Mouse (Mus musculus) heart, embryonic 15.5 days (tissue): ENCODE results near the gene Cox7a1. TPM values are rescaled to one million over a fixed set of nuclear protein-coding genes. Genes with fewer than 3 reads are reported as not detected.
A peak's percentile ranks its signal among the peaks of the same experiment; 100 is the strongest.

ENCODE experiments used
- ATAC-seq: fragments of 200-750 bp; cut with Nextera tagmentation; replicated peaks from 2 replicates; pipeline ENCODE4 v1.8.0; 2017; ENCODE audit warnings: low read depth, moderate TSS enrichment; ENCODE audit not compliant: insufficient number of reproducible peaks, insufficient read depth, low FRiP score
- H3K27ac ChIP-seq: fragments of 300-500 bp; sonication (generic); 2 replicates; pipeline ENCODE4 v1.5.1; 2015; ENCODE audit warnings: mild to moderate bottlenecking, inconsistent platforms
- H3K27me3 ChIP-seq: fragments of 300-500 bp; sonication (generic); 2 replicates; pipeline ENCODE4 v1.6.1; 2015; ENCODE audit warnings: inconsistent platforms
- H3K36me3 ChIP-seq: fragments of 300-500 bp; sonication (generic); 2 replicates; pipeline ENCODE4 v1.6.1; 2015; ENCODE audit warnings: mild to moderate bottlenecking, inconsistent platforms
- H3K4me1 ChIP-seq: fragments of 300-500 bp; sonication (generic); replicated peaks from 2 replicates; pipeline ENCODE4 v1.6.1; 2015; ENCODE audit warnings: inconsistent platforms
- H3K4me2 ChIP-seq: fragments of 300-500 bp; sonication (generic); 2 replicates; pipeline ENCODE4 v1.6.1; 2015; ENCODE audit warnings: inconsistent platforms, mild to moderate bottlenecking, moderate library complexity
- H3K4me3 ChIP-seq: fragments of 300-500 bp; sonication (generic); 2 replicates; pipeline ENCODE4 v1.5.1; 2015; ENCODE audit warnings: mild to moderate bottlenecking, inconsistent platforms
- H3K9ac ChIP-seq: fragments of 300-500 bp; sonication (generic); 2 replicates; pipeline ENCODE4 v1.6.1; 2015; ENCODE audit warnings: mild to moderate bottlenecking, inconsistent platforms
- H3K9me3 ChIP-seq: fragments of 300-500 bp; sonication (generic); replicated peaks from 2 replicates; pipeline ENCODE4 v1.6.1; 2016; ENCODE audit warnings: inconsistent platforms
- WGBS: fragments of 180-500 bp; shearing (Covaris S2); methylation state at CpG from one replicate; pipeline ENCODE4 v1.1.7; 2015; ENCODE audit warnings: mixed read lengths; 5-methylcytosine and 5-hydroxymethylcytosine counted together
- polyA plus RNA-seq: library from polyadenylated mRNA; unstranded; fragments of >200 nt; fragmentation: Nextera tagmentation; extraction: Ambion mirVana; gene quantifications from 2 replicates; pipeline ENCODE4 v1.2.1, GENCODE M21; 2015

Gene Cox7a1
- polyA plus RNA-seq, 1 experiment from 2014 or later, result 603 TPM

- ATAC-seq, result no peak
- 80% methylated on average over 3 of the region's 3 CpGs for WGBS
- Histone ChIP-seq H3K36me3 (peaks cover 27% of the 10 kb centered on the region), H3K4me1 (peaks cover 14% of the 10 kb centered on the region), H3K27ac (no peak overlapping the region), H3K9ac (no peak overlapping the region), H3K4me2 (no peak overlapping the region), H3K27me3 (no peaks in the 10 kb centered on the region), H3K9me3 (no peaks in the 10 kb centered on the region), H3K4me3 (no peak overlapping the region)
Measured at GRCm38 (mm10) chr7:30221433-30221832, 37.5 kb downstream of the Cox7a1 start.

GRCm38 (mm10) chr7:30222205-30222604 is 38.3 kb downstream of the Cox7a1 start:
- Histone ChIP-seq H3K36me3 (peaks cover 34% of the 10 kb centered on the region), H3K27me3 (no peaks in the 10 kb centered on the region), H3K9me3 (no peaks in the 10 kb centered on the region), H3K27ac (no peak overlapping the region), H3K4me1 (peaks cover 9% of the 10 kb centered on the region), H3K4me3 (no peak overlapping the region), H3K4me2 (no peak overlapping the region), H3K9ac (no peak overlapping the region)
- ATAC-seq, result no peak
- 89% methylated on average over 5 of the region's 5 CpGs for WGBS

GRCm38 (mm10) chr7:30224206-30224605 is 40.3 kb downstream of the Cox7a1 start:
- no peak overlapping the region for H3K27ac ChIP-seq
- peaks cover 6% of the 10 kb centered on the region for H3K4me1 ChIP-seq
- no peak overlapping the region for H3K4me3 ChIP-seq
- WGBS, result 93% methylated on average over 12 of the region's 12 CpGs
- H3K9ac ChIP-seq, result no peak overlapping the region
- H3K9me3 ChIP-seq, result no peaks in the 10 kb centered on the region
- no peak overlapping the region for H3K4me2 ChIP-seq
- H3K27me3 ChIP-seq, result no peaks in the 10 kb centered on the region
- no peak for ATAC-seq
- H3K36me3 ChIP-seq, result peaks cover 34% of the 10 kb centered on the region

- peak overlapping the region; percentile 58 for H3K9ac ChIP-seq
- no peaks in the 10 kb centered on the region for H3K27me3 ChIP-seq
- WGBS, result 0% methylated on average over 16 of the region's 16 CpGs
- peak overlapping the region; percentile 86 for H3K4me2 ChIP-seq
- 0 out of 2 replicates have a peak overlapping the region, but pooled peaks have one; percentile 90 for H3K27ac ChIP-seq
- peak overlapping the region; percentile 63 for H3K4me3 ChIP-seq
- H3K9me3 ChIP-seq, result no peaks in the 10 kb centered on the region
- no peak for ATAC-seq
- peaks cover 19% of the 10 kb centered on the region for H3K4me1 ChIP-seq
- H3K36me3 ChIP-seq, result peaks cover 15% of the 10 kb centered on the region
Measured at GRCm38 (mm10) chr7:30231328-30231668, 47.4 kb downstream of the Cox7a1 start.

- peak; percentile 95 for ATAC-seq
- peaks cover 10% of the 10 kb centered on the region for H3K36me3 ChIP-seq
- no peaks in the 10 kb centered on the region for H3K27me3 ChIP-seq
- H3K4me1 ChIP-seq, result peaks cover 19% of the 10 kb centered on the region
- under 1% methylated on average over 67 of the region's 67 CpGs for WGBS
- H3K4me2 ChIP-seq, result peak within 1 kb of the TSS; percentile 86
- H3K4me3 ChIP-seq, result peak within 1 kb of the TSS; percentile 63
- peak within 1 kb of the TSS; percentile 58 for H3K9ac ChIP-seq
- peak within 1 kb of the TSS; percentile 90 for H3K27ac ChIP-seq
- no peaks in the 10 kb centered on the region for H3K9me3 ChIP-seq
Measured at GRCm38 (mm10) chr7:30231669-30232454, 47.9 kb downstream of the Cox7a1 start, which contains the start of the genes Polr2i and Tbcb. TSS of gene Polr2i (plus strand) at chr7:30231948. TSS of gene Tbcb (minus strand) at chr7:30232272.

GRCm38 (mm10) chr7:30232631-30233148 is 48.7 kb downstream of the Cox7a1 start:
- 2% methylated on average over 24 of the region's 24 CpGs for WGBS
- ATAC-seq, result no peak

GRCm38 (mm10) chr7:30233387-30233786 is 49.4 kb downstream of the Cox7a1 start:
- 83% methylated on average over 20 of the region's 20 CpGs for WGBS
- H3K27me3 ChIP-seq, result no peaks in the 10 kb centered on the region
- no peaks in the 10 kb centered on the region for H3K9me3 ChIP-seq
- no peak overlapping the region for H3K9ac ChIP-seq
- H3K4me1 ChIP-seq, result peaks cover 19% of the 10 kb centered on the region
- ATAC-seq, result no peak
- H3K4me3 ChIP-seq, result no peak overlapping the region; the same call in 1 of the 2 replicates
- peaks cover 6% of the 10 kb centered on the region; the same call in 1 of the 2 replicates for H3K36me3 ChIP-seq
- H3K27ac ChIP-seq, result no peak overlapping the region
- H3K4me2 ChIP-seq, result peak overlapping the region; percentile 76

More at GRCm38 (mm10) chr7:30232631-30233148, 48.7 kb downstream of the Cox7a1 start:
- H3K4me3 ChIP-seq, result peak overlapping the region; percentile 63
- H3K9ac ChIP-seq, result peak overlapping the region; percentile 58
- no peaks in the 10 kb centered on the region for H3K27me3 ChIP-seq
- H3K27ac ChIP-seq, result peak overlapping the region; percentile 90
- H3K9me3 ChIP-seq, result no peaks in the 10 kb centered on the region
- H3K4me1 ChIP-seq, result peaks cover 19% of the 10 kb centered on the region
- H3K36me3 ChIP-seq, result peaks cover 6% of the 10 kb centered on the region; the same call in 1 of the 2 replicates
- H3K4me2 ChIP-seq, result peak overlapping the region; percentile 76

- Histone ChIP-seq H3K4me1 (peaks cover 19% of the 10 kb centered on the region), H3K4me2 (no peak overlapping the region), H3K27ac (no peak overlapping the region), H3K27me3 (no peaks in the 10 kb centered on the region), H3K4me3 (no peak overlapping the region), H3K36me3 (peaks cover 6% of the 10 kb centered on the region; the same call in 1 of the 2 replicates), H3K9me3 (no peaks in the 10 kb centered on the region), H3K9ac (no peak overlapping the region)
- ATAC-seq, result no peak
- WGBS, result 93% methylated on average over 15 of the region's 15 CpGs
Measured at GRCm38 (mm10) chr7:30234276-30234858, 50.4 kb downstream of the Cox7a1 start.

GRCm38 (mm10) chr7:30235091-30235490 is 51.1 kb downstream of the Cox7a1 start:
- no peaks in the 10 kb centered on the region for H3K9me3 ChIP-seq
- peaks cover 6% of the 10 kb centered on the region; the same call in 1 of the 2 replicates for H3K36me3 ChIP-seq
- WGBS, result 93% methylated on average over 8 of the region's 8 CpGs
- peaks cover 19% of the 10 kb centered on the region for H3K4me1 ChIP-seq
- H3K4me3 ChIP-seq, result no peak overlapping the region
- H3K27me3 ChIP-seq, result no peaks in the 10 kb centered on the region
- H3K4me2 ChIP-seq, result no peak overlapping the region
- no peak for ATAC-seq
- H3K27ac ChIP-seq, result no peak overlapping the region
- H3K9ac ChIP-seq, result no peak overlapping the region

GRCm38 (mm10) chr7:30235625-30236024 is 51.7 kb downstream of the Cox7a1 start, which contains the start of gene Ovol3:
TSS of gene Ovol3 (minus strand) at chr7:30235725.
- Histone ChIP-seq H3K36me3 (peaks cover 6% of the 10 kb centered on the region; the same call in 1 of the 2 replicates), H3K27me3 (no peaks in the 10 kb centered on the region), H3K9me3 (no peaks in the 10 kb centered on the region), H3K9ac (no peak within 1 kb of the TSS), H3K27ac (no peak within 1 kb of the TSS), H3K4me2 (no peak within 1 kb of the TSS), H3K4me1 (peaks cover 17% of the 10 kb centered on the region), H3K4me3 (no peak within 1 kb of the TSS)
- 75% methylated on average over 4 of the region's 4 CpGs for WGBS
- no peak for ATAC-seq
